Mouse (Mus musculus) kidney, embryonic 14.5 days (tissue): ENCODE data around the gene Cd300lf. TPM values are rescaled to one million over a fixed set of nuclear protein-coding genes. Genes with fewer than 3 reads are reported as not detected.

Experiments used
- ATAC-seq: fragments of 200-750 bp; cut with Nextera tagmentation; 2 replicates; pipeline ENCODE4 v1.8.0; 2017; ENCODE audit warnings: moderate number of reproducible peaks, mild to moderate bottlenecking, moderate TSS enrichment, moderate library complexity; ENCODE audit not compliant: low FRiP score, low TSS enrichment
- H3K27ac ChIP-seq: fragments of 300-500 bp; sonication (generic); 2 replicates; pipeline ENCODE4 v1.5.1; 2014; ENCODE audit warnings: low read depth, mild to moderate bottlenecking, low read length, moderate library complexity, mixed read lengths
- H3K27me3 ChIP-seq: fragments of 300-500 bp; sonication (generic); 2 replicates; pipeline ENCODE4 v1.6.1; 2014; ENCODE audit warnings: mild to moderate bottlenecking, low read length; ENCODE audit not compliant: control insufficient read depth, insufficient read depth
- H3K36me3 ChIP-seq: fragments of 300-500 bp; sonication (generic); 2 replicates; pipeline ENCODE4 v1.6.1; 2014; ENCODE audit warnings: low read length, mixed read lengths; ENCODE audit not compliant: control insufficient read depth, insufficient read depth
- H3K4me1 ChIP-seq: fragments of 300-500 bp; sonication (generic); 2 replicates; pipeline ENCODE4 v1.6.1; 2014; ENCODE audit warnings: low read length, mixed read lengths; ENCODE audit not compliant: control insufficient read depth, insufficient read depth
- H3K4me2 ChIP-seq: fragments of 300-500 bp; sonication (generic); replicated peaks from 2 replicates; pipeline ENCODE4 v1.6.1; 2014; ENCODE audit warnings: low read depth, mild to moderate bottlenecking, low read length
- H3K4me3 ChIP-seq: fragments of 300-500 bp; sonication (generic); 2 replicates; pipeline ENCODE4 v1.5.1; 2014; ENCODE audit warnings: mild to moderate bottlenecking, low read length
- H3K9ac ChIP-seq: fragments of 300-500 bp; sonication (generic); 2 replicates; pipeline ENCODE4 v1.6.1; 2014; ENCODE audit warnings: low read depth, mild to moderate bottlenecking, low read length, moderate library complexity
- H3K9me3 ChIP-seq: fragments of 300-500 bp; sonication (generic); 2 replicates; pipeline ENCODE4 v1.6.1; 2016; ENCODE audit warnings: low read length; ENCODE audit not compliant: control insufficient read depth
- WGBS: fragments of 180-500 bp; shearing (Covaris S2); extraction: QIAGEN DNeasy Blood & Tissue Kit; methylation state at CpG from one replicate; pipeline ENCODE4 v1.1.7; 2014; 5-methylcytosine and 5-hydroxymethylcytosine counted together
- polyA plus RNA-seq: library from polyadenylated mRNA; unstranded; fragments of >200 nt; fragmentation: Nextera tagmentation; extraction: Ambion mirVana; gene quantifications from 2 replicates; pipeline ENCODE4 v1.2.1, GENCODE M21; 2014

The Cd300lf gene
- polyA plus RNA-seq, 1 experiment from 2014 or later = 0.26 TPM

- no peak overlapping the region; the same call in 1 of the 2 replicates for H3K27ac ChIP-seq
Measured at GRCm38 (mm10) chr11:115172825-115173287, 39.1 kb upstream of the Cd300lf start.

GRCm38 (mm10) chr11:115171125-115171524 is 37.3 kb upstream of the Cd300lf start:
- Histone ChIP-seq H3K27me3 (no peaks in the 10 kb centered on the region), H3K9me3 (no peaks in the 10 kb centered on the region), H3K36me3 (no peaks in the 10 kb centered on the region), H3K9ac (no peak overlapping the region), H3K27ac (no peak overlapping the region), H3K4me2 (no peak overlapping the region), H3K4me3 (no peak overlapping the region), H3K4me1 (peaks cover 51% of the 10 kb centered on the region)
- WGBS = 32% methylated on average over 8 of the region's 8 CpGs
- ATAC-seq = no peak

More at GRCm38 (mm10) chr11:115172825-115173287, 39.1 kb upstream of the Cd300lf start:
- Histone ChIP-seq H3K9me3 (no peaks in the 10 kb centered on the region), H3K27me3 (no peaks in the 10 kb centered on the region), H3K4me2 (no peak overlapping the region), H3K9ac (no peak overlapping the region), H3K4me1 (peaks cover 64% of the 10 kb centered on the region), H3K4me3 (no peak overlapping the region), H3K36me3 (no peaks in the 10 kb centered on the region)
- ATAC-seq = peak; percentile 21; the same call in 1 of the 2 replicates
- WGBS = 43% methylated on average over 4 of the region's 4 CpGs

DNA sequence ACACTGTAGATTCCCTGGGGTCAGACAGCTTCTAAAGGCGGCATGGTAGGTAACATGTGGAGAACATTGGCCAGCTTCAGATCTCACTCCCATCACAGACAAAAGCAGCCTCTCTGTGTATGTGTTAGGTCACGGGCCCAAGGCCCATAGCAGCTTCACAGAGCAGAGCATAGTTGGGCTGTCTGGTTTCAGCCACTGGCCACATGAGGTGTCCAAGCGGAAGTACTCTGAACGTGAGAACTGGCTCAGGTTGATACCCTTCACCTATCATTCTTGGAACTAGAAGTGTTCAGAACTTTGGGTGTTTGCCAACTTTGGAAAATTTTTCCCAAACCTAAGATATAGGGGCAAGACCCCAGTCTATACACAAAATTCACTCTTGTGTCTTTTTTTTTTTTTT is 35.6 kb upstream of the Cd300lf start:
- Histone ChIP-seq H3K9ac (no peak overlapping the region), H3K4me3 (no peak overlapping the region), H3K9me3 (no peaks in the 10 kb centered on the region), H3K36me3 (no peaks in the 10 kb centered on the region), H3K4me2 (no peak overlapping the region), H3K27me3 (peaks cover 3% of the 10 kb centered on the region; the same call in 1 of the 2 replicates), H3K27ac (no peak overlapping the region), H3K4me1 (peaks cover 47% of the 10 kb centered on the region)
- WGBS = 90% methylated on average over 4 of the region's 4 CpGs
- no peak for ATAC-seq

- 61% methylated on average over 8 of the region's 8 CpGs for WGBS
- Histone ChIP-seq H3K4me1 (peaks cover 30% of the 10 kb centered on the region), H3K4me2 (no peak overlapping the region), H3K27me3 (peaks cover 3% of the 10 kb centered on the region; the same call in 1 of the 2 replicates), H3K36me3 (no peaks in the 10 kb centered on the region), H3K9ac (no peak overlapping the region), H3K4me3 (no peak overlapping the region), H3K9me3 (no peaks in the 10 kb centered on the region), H3K27ac (no peak overlapping the region)
- ATAC-seq = no peak
Measured at GRCm38 (mm10) chr11:115167631-115168249, 33.9 kb upstream of the Cd300lf start.

- Histone ChIP-seq H3K27ac (no peak overlapping the region), H3K4me1 (peaks cover 27% of the 10 kb centered on the region), H3K4me2 (no peak overlapping the region), H3K36me3 (no peaks in the 10 kb centered on the region), H3K27me3 (peaks cover 3% of the 10 kb centered on the region; the same call in 1 of the 2 replicates), H3K9ac (no peak overlapping the region), H3K4me3 (no peak overlapping the region), H3K9me3 (no peaks in the 10 kb centered on the region)
- WGBS = 89% methylated on average over 3 of the region's 3 CpGs
- no peak for ATAC-seq
Measured at GRCm38 (mm10) chr11:115166776-115167175, 33.0 kb upstream of the Cd300lf start.

DNA sequence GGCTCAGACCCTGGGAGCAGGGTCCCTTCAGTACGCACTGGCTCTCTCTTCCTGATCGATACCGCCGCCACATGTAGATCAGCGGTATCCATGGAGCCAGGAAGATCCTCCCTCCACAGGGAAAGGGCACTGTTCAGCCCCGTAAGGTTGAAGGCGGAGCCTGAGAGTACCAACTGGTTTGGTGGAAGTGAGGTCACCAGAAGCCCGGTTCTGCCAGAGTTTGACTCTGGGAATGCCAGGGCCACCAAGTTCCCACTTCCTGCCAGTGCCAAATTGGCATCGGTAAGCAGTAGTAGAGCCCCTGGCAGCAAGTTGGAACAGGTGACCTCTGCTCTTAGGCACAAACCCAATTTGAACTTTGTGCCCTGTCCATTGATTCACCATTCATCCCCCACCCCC is 31.2 kb upstream of the Cd300lf start:
- 2% methylated on average over 9 of the region's 9 CpGs for WGBS
- Histone ChIP-seq H3K4me3 (peak overlapping the region; percentile 56), H3K4me1 (peaks cover 21% of the 10 kb centered on the region; the same call in 1 of the 2 replicates), H3K36me3 (no peaks in the 10 kb centered on the region), H3K27ac (peak overlapping the region; percentile 65; the same call in 1 of the 2 replicates), H3K4me2 (peak overlapping the region; percentile 79), H3K9me3 (no peaks in the 10 kb centered on the region), H3K27me3 (peaks cover 3% of the 10 kb centered on the region; the same call in 1 of the 2 replicates), H3K9ac (peak overlapping the region; percentile 48)
- no peak for ATAC-seq

GRCm38 (mm10) chr11:115164341-115164975 is 30.7 kb upstream of the Cd300lf start:
- Histone ChIP-seq H3K27me3 (peaks cover 3% of the 10 kb centered on the region; the same call in 1 of the 2 replicates), H3K4me3 (peak overlapping the region; percentile 56), H3K4me1 (peaks cover 21% of the 10 kb centered on the region; the same call in 1 of the 2 replicates), H3K27ac (peak overlapping the region; percentile 82; the same call in 1 of the 2 replicates), H3K9ac (peak overlapping the region; percentile 48), H3K36me3 (no peaks in the 10 kb centered on the region), H3K4me2 (peak overlapping the region; percentile 79), H3K9me3 (no peaks in the 10 kb centered on the region)
- peak; percentile 25; the same call in 1 of the 2 replicates for ATAC-seq
- 1% methylated on average over 12 of the region's 14 CpGs for WGBS

GRCm38 (mm10) chr11:115163568-115164150 is 29.9 kb upstream of the Cd300lf start:
- no peaks in the 10 kb centered on the region for H3K9me3 ChIP-seq
- H3K4me1 ChIP-seq = peaks cover 21% of the 10 kb centered on the region; the same call in 1 of the 2 replicates
- no peaks in the 10 kb centered on the region for H3K36me3 ChIP-seq
- WGBS = under 1% methylated on average over 47 of the region's 47 CpGs
- H3K4me3 ChIP-seq = peak overlapping the region; percentile 56
- H3K27me3 ChIP-seq = peaks cover 3% of the 10 kb centered on the region; the same call in 1 of the 2 replicates
- H3K4me2 ChIP-seq = peak overlapping the region; percentile 79
- peak overlapping the region; percentile 48 for H3K9ac ChIP-seq
- peak overlapping the region; percentile 82; the same call in 1 of the 2 replicates for H3K27ac ChIP-seq
- ATAC-seq = 0 out of 2 replicates have a peak, but pooled peaks have one; percentile 1
